Mouse (Mus musculus) lung, postnatal 14 days (tissue): ENCODE results near the gene Mypop.

Source experiments
- DNase-seq: peaks from one replicate; pipeline ENCODE4 v3.0.0; 2021

Gene Mypop

DNA sequence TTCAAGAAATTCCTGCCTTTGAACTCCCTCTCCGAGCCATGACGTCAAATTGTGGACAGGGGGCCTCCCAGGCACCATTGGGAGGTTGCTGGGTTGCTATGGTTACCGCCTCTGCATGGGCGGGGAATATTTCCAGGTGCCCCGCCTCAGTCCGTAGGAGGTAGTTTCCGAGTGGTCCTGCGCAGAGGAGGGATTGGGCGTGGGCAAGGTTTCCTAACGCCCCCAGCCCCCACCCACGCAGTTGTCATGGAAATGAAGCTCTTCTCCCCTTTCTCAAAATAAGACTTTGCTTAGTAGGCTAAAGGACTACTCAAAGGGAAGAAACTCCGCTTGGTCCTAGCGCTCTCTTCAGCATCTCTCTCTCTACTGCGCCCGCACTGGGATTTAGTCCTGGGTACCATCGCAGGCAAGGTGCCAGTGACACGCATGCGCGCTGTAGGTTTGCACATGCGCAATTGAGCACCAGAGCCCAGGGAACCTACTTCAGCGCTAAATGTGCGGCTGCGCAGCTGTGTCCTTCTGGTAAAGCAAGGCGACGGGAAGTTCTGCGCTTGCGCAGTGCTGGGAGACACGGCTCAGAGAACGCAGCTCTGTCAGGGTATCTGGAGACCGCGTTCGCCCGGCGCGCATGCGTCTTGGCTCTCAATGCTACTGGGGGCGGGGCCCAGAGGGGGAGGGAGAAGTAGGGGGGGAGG is at the start of gene Mypop:
Gene Mypop, plus strand, starts transcription at position 645 of the 695 bp plus-strand sequence.
- peak; percentile 100 for DNase-seq

DNA sequence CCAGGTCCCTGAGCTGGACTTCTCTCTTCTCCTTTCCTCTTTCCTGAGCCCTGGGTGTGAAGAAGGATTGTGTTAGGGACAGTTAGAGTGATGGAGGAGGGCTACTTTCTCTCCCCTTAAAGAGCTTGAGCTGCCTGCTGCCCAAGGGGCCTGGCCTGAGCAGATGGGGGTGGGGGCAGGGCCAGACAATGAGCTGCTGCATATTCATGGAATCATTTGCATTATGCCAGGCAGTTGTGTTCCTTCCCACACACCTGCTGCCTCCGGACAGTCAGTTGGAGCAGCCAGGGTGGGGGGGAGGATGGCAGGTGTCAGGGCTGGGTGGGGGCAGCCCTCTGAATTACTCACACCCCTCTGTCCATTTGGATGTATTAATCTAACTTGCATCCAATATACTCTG is 48.7 kb upstream of the Mypop start:
- DNase-seq, result no peak

DNA sequence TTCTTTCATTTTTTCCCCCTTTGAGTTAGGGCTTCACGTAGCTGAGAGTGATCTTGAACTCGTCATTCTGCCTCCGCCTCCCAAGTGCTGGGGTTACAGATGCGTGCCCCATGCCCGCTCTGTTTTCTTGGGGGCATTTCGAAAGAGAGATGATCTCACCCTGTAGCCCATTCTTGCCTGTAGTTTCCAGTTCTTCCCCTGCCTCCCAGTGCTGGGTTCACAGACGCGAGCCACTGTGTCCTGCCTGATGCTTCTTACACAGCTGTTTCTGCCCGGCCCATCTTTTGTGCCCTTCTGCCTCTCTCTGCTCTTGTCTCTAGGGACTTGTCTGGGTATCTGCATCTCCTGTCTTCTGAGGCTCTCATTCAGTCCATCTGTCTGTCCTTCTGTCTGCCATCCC is 48.2 kb upstream of the Mypop start:
- DNase-seq, result no peak

DNA sequence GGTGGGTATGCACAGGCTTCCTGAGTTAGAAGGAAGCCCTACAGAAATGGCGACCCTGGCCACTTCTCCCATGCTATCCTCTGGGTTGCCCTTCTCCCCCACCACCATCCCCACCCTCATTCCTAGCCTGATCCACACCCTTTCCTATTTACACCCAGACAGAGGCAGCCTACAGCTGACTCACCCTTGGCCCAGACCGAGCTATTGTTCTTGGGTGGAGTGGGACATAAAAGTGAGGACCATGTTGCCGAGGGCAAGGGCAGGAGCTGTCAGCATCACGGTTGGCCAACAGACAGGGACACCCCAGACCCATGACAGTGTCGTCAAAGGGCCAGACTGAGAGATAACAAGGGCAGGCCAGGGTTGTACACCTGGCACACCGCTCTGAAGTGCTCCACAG is 42.9 kb upstream of the Mypop start:
- DNase-seq, result peak; percentile 64

DNA sequence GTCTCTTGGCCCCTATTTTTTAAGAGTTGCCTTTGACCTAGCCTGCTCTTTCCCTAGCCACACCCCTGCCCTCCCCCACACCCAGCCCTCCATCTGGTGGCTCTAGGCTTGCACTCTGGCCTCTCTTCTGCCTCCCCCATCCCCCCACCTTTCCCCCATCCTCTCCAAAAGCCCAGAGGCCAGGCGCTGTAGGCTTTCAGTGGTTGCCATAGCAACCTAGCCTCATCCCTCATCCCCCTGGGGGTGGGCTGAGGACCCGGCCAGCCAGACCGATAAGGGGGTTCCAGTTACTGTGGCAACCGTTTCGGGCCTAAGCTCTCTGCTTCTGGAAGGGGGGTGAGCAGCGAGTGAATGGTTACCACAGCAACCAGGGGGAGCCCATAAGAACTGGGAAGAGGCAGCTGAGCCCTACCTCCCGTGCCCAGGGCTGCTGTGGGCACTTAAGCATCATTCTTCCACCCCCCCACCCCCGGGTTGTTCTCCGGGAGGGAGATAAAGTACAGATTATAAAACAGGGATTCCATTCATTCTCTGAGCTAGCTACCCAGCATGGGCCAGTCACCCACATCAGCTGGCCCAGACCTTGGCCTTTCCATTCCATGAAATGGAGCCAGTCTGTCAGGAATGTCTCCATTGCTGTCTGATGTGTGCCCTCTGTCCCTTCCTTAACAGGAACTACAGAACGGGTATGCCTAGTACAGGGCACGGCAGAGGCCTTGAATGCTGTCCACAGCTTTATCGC is 41.1 kb upstream of the Mypop start:
- no peak for DNase-seq

DNA sequence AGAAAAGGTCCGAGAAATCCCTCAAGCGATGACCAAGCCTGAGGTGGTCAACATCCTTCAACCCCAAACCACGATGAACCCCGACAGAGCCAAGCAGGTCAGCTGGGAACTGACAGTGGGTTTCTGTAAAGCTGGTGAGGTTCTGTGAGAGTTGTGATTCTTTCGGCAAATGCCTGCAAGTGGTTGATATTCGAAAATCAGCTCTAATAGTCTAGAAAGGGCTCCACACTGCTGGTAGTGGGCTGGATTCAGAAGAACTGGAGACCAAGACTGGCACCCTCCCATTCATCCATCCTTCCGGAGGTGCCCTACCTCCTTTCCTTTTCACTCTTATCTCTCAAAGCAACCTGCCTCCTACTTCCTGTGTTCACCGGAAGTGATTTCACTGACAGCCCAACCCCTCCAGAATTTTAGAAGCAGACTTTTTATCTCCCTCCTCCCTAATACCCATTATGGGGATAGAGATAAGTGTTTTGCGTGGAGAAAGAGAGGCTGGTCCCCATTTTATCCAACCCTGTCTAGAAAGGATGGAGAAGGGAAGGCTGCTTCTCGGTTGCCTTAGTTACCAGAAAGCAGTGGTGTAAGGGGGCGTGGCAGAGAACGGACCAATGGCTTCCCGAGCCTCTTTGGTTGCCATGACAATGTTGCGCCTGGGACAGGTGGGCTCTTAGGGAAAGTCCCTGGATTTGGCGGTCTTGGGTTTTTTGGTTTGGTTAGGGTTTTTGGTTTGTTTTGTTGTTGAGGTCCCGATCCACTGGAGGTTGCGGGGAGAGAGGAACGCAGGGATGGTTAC is 40.3 kb upstream of the Mypop start:
- DNase-seq, result no peak

DNA sequence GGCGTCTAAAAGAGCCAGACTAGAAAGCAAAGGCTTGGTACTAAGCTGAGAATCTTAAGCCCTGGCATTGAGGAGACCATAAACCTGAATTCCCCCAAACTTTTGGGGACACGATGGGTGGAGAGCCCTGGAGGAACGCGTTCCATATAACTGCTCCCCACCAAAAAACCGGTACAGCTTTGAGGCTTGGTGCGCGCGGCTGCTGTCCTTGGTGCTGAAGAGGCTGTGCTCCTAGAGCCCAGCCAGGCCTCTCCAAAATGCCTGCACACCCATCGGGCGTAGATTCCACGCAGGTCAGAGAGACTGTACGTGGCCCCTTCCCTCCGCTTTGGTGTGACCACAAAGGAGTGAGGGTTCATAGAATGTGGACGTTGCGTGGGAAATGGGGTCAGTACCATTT is 39.6 kb upstream of the Mypop start:
- DNase-seq, result peak; percentile 61

DNA sequence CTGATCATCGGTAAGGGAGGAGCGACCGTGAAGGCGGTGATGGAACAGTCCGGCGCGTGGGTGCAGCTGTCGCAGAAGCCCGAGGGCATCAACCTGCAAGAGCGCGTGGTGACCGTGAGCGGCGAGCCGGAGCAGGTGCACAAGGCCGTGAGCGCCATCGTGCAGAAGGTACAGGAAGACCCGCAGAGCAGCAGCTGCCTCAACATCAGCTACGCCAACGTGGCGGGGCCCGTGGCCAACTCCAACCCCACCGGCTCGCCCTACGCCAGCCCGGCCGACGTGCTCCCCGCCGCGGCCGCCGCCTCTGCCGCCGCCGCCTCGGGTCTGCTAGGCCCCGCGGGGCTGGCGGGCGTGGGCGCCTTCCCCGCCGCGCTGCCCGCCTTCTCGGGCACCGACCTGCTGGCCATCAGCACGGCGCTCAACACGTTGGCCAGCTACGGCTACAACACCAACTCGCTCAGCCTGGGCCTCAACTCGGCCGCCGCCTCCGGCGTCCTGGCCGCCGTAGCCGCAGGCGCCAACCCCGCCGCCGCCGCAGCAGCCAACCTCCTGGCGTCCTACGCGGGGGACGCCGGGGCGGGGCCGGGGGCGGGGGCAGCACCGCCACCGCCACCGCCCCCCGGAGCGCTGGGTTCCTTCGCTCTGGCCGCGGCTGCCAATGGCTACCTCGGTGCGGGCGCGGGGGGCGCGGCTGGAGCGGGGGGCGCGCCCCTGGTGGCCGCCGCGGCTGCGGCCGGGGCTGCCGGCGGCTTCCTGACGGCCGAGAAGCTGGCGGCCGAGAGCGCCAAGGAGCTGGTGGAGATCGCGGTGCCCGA is 33.3 kb upstream of the Mypop start:
- peak; percentile 58 for DNase-seq

DNA sequence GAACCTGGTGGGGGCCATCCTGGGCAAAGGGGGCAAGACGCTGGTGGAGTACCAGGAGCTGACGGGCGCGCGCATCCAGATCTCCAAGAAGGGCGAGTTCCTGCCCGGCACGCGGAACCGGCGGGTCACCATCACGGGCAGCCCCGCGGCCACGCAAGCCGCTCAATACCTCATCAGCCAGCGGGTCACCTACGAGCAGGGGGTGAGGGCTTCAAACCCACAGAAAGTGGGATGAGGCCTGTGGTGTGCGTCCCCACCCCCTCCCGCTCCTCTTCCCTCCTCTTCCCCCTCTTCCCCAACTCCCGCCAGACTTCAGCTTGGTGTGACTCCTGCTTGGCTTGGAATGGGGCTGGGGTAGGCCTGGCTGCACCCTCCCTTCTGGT is 32.7 kb upstream of the Mypop start:
- no peak for DNase-seq

DNA sequence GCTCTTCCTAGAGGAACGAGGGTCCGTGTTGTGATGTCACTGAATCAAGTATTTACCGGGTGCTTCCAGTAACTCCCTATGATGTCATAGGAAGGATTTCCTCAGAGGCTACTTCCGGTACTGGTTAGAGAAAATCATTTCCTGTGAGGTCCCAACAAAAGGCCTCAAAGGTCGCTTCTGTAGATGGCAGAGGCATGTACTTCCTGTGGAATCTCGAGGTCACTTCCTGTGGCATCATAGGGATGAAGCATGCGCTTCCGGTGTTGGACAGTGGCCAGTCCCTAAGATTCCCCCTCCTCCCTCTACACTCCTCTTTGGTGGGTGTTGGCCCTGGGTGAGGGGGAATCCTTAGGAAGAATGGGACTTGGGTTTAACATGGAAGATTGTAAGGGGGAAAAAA is 31.6 kb upstream of the Mypop start:
- peak; percentile 55 for DNase-seq

DNA sequence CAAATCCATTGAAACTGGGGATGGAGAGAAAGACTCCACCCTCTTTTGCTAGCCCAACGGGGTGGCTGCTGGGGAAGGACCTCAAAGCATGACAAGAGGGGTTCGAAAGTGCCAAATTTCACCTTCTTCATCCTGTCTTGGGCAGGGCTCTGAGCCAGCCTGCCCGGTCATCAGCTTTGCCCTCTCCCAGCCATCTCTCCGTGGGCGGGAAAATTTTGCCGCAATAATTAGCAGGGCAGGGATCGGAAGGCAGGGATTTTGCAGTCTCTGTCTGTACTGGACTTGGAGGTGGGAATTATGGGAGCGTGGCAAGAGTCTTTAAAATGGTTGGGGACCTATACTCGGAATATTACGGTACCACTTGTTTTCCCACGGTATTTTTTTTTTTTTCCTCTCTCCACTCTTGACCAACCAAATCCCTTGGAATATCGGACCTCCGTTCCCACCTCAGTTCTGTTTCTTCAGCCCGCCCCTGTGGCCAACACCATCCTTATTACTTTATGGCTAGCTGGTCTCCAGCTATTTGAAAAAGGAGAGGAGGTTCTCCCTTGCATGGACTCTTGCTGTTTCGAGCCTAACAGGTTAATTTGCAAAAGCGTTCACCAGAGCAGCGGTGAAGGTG is 28.8 kb upstream of the Mypop start:
- no peak for DNase-seq

DNA sequence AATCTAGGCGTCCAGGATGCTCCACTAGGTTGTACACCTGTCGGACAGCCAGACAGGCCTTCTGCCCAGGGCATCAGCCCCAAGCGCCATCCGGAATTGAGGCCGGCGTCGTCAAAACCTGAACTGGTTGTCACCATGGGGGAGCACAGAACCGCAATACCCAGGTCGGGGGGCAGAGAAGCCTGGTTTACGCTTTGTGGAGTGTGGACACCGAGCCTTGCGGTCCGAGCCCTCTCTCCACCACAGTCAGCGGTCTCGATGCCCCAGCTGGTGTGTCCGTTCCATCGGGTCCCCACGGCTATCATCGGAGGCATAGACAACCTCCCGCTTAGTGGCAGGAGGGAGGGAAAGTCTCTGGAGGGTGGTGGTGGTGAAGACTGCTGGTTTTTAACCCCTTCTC is 28.2 kb upstream of the Mypop start:
- no peak for DNase-seq

DNA sequence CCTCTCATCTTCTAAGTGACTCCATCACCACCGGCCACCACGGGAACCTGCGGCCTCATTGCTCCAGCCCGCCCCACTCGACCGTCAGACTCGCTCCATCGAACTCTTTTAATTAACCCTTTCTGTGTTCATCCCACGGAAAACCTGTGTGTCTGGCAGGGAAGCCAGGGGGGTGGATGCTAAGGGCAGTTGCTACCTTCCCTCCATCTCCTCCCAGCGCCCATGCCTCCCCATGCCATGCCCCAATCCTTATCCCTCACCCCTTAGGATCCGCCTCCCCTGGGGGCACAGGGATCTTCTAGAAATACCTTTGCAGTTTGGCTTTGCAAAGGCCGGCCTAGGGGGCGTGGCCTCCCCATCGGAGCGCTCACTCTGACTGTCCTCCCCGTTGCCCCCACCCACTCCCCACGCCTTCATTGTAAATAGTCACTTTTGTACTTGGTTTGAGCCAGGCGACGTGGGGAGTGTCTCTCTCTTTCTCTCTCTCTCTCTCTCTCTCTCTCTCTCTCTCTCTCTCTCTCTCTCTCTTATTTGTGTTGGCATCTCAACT is 27.7 kb upstream of the Mypop start:
- DNase-seq, result no peak

DNA sequence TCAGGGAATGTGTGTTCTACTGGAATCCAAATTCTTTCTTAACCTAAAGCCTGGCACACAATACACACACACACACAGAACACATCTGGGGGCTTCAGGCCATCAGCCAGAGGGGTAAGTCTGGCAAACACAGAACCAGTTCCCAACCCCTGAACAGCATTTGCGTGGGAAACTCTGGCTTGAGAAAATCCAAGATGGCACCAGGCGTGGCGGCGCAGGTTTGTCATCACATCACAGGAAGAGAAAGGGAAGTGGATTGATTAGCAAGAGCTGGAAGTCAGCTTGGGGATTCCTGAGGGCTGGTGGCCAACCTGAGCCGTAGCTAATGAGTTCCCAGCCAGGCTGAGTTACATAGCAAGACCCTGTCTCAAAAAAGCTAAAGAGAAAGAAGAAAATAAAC is 25.7 kb upstream of the Mypop start:
- no peak for DNase-seq

DNA sequence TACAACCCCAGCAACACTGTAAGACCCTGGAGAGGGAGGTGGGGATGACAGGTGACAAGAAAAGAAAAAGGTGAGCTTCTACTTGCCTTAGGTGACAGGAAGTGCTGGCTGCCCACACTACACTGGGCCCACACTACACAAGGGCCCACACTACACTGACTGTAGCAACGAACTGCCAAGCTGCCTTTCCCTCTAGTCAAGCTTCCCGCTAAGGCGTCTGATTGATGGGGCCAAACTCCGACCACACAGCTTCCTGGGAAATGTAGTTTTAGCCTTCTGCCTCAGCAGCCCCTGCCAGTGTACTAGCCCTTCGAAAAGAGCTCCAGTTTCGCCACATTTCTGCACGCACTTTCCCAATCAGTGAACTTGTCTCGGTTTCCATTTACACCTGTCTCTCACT is 23.4 kb upstream of the Mypop start:
- DNase-seq, result no peak

DNA sequence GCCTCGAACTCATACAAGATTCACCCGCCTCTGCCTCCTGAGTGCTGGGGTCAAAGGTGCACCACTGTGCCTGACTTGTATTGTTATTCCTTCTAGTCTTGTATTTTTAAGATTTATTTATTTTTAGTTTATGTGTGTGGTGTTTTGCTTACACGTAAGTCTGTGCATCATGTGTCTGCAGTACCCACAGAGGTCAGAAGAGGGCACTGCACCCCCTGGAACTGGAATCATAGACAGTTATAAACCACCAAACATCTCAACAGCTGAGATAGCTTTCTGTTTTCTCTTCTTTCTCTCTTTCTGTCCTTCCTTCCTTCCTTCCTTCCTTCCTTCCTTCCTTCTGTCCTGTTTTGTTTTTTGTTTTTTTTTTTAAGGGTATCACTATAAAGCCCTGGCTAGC is 20.1 kb upstream of the Mypop start:
- DNase-seq, result no peak

DNA sequence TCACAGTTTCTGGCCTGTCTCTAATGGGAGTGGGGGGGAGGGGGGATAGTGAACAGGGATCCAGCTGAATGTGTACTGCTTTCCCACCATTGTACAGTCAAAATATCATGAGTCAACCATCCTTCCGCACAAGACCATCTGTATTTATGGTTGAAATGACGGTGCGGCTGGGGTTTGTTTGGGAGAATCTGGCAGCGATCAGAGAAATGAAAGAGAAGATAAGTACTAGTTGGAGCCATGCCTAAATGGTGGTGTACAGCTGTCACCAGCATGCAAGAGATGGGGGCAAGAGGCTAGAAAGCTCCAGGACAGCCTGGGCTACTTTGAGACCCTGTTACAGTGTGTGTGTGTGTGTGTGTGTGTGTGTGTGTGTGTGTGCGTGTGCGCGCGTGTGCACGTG is 12.7 kb upstream of the Mypop start:
- no peak for DNase-seq

DNA sequence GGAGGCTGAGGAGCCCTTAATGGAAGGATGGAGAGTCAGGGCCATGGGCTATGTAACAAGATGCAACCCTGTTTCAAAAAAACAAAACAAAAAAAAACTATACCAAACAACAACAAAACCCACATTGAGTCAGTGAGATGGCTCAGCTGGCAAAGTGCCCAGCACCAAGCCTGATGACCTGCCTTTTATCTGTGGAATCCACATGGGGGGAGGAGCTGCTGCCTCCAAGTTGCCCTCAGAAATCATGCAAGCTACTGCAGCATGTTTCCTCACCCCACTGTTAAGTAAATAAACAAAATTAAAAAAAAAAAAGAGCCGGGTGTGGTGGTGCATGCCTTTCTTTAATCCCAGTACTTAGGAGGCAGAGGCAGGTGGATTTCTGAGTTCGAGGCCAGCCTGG is 4.5 kb upstream of the Mypop start:
- DNase-seq, result no peak

DNA sequence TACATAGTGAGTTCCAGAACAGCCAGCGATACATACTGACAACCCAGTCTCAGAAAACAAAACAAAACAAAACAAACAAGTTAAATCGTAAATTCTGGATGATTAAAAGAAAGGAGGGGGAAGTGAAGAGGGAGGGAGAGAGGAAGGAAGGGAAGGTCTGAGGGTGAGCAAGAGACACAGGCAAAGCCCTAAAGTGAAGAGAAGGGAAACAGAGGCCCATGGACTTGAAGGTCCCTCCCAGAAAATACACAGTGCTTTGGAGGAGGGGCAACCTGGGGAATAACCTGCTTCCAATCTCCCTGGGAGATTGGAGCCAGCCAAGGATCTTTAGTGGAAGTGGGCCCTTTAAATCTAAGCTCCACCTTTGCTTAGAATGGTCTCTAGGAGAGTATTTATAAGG is 3.9 kb upstream of the Mypop start, which contains the start of gene Nanos2:
Gene Nanos2, plus strand, starts transcription at position 301 of the 400 bp plus-strand sequence.
- DNase-seq, result no peak

DNA sequence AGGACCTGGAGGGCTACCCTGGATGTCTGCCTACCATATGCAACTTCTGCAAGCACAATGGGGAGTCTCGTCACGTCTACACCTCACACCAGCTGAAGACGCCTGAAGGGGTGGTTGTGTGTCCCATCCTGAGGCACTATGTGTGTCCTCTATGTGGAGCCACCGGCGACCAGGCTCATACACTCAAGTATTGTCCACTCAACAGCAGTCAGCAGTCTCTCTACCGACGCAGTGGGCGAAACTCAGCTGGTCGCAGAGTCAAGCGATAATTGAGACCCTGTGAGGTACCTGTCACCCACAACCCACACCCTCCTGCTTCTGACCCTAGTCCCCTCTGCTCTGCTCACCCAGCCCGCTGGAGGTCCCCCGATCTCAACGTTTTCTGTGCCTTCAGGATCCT is 3.3 kb upstream of the Mypop start:
- no peak for DNase-seq

DNA sequence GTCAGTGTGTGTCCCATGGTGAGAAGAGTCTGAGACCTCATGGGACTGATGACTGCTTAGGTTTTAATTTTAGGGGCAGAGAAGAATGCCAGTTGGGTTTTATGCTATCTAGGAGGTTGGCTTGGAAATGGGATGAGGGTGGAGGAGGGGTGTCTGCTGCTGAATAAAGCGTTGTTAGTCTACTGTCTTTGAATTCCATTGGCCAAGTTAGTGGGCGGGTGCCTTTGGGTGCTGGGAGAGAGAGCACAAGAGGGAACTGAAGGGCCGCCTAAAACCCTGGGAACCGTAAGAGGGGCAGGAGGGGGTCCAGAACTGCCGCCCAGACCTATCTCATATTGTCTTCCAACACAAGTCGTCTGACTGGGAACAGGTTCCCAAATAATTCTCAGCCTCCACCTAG is 2.3 kb upstream of the Mypop start:
- DNase-seq, result no peak

DNA sequence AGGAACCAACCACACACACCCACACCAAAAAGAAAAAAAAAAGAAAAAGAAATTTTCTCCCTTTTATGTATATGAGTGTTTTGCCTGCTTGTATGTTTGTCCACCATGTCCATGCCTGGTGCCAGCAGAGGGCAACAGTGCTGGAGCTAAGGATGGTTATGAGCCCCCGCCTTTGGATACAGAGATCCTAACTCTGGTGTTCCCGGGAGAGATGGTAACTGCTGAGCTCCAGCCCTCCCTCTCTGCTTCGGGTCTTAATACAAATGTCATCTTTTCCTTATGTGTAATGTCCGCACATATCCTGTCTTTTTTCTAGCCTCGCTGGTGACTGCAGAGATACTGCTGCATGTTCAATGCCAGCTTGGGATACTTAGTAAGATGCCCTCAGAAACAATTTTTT is 1.1 kb upstream of the Mypop start:
- DNase-seq, result no peak
